Mouse (Mus musculus) forebrain, embryonic 10.5 days (tissue): ENCODE results near the gene Trpc4ap. TPM values are rescaled to one million over a fixed set of nuclear protein-coding genes. Genes with fewer than 3 reads are reported as not detected.

Experiments
- DNase-seq: peaks from one replicate; pipeline ENCODE4 v3.0.0-alpha.2; 2017; ENCODE audit warnings: low spot score; ENCODE audit errors: extremely low spot score
- H3K27ac ChIP-seq: fragments of 300-500 bp; sonication (generic); 2 replicates; pipeline ENCODE4 v1.5.1; 2016; ENCODE audit warnings: mild to moderate bottlenecking
- H3K27me3 ChIP-seq: fragments of 300-500 bp; sonication (generic); 2 replicates; pipeline ENCODE4 v1.6.1; 2016; ENCODE audit warnings: mild to moderate bottlenecking; ENCODE audit not compliant: poor library complexity, severe bottlenecking
- H3K36me3 ChIP-seq: fragments of 300-500 bp; sonication (generic); replicated peaks from 2 replicates; pipeline ENCODE4 v1.6.1; 2016; ENCODE audit warnings: mild to moderate bottlenecking, moderate library complexity
- H3K4me1 ChIP-seq: fragments of 300-500 bp; sonication (generic); 2 replicates; pipeline ENCODE4 v1.6.1; 2016
- H3K4me3 ChIP-seq: fragments of 300-500 bp; sonication (generic); 2 replicates; pipeline ENCODE4 v1.5.1; 2016; ENCODE audit warnings: mild to moderate bottlenecking, moderate library complexity
- H3K9me3 ChIP-seq: fragments of 300-500 bp; sonication (generic); 2 replicates; pipeline ENCODE4 v1.6.1; 2016; ENCODE audit warnings: mild to moderate bottlenecking, moderate library complexity
- WGBS: fragments of 180-500 bp; shearing (Covaris S2); methylation state at CpG from one replicate; pipeline ENCODE4 v1.1.7; 2016; 5-methylcytosine and 5-hydroxymethylcytosine counted together
- microRNA counts: library from miRNA; unstranded; fragments of <30 nt; microRNA quantifications from one replicate; lab custom pipeline; 2017
- microRNA-seq: library from miRNA; unstranded; fragments of <30 nt; microRNA quantifications from one replicate; pipeline ENCODE4, GENCODE M21; 2017
- polyA plus RNA-seq: library from polyadenylated mRNA; unstranded; fragments of >200 nt; fragmentation: Nextera tagmentation; extraction: Ambion mirVana; gene quantifications from 2 replicates; pipeline ENCODE4 v1.2.1, GENCODE M21; 2016

The Trpc4ap gene
- polyA plus RNA-seq, 1 experiment from 2014 or later = 126 TPM

GRCm38 (mm10) chr2:155591676-155592075, 100.5 kb downstream of the Trpc4ap start:
- peak; percentile 21 for DNase-seq
- H3K4me1 ChIP-seq = peaks cover 18% of the 10 kb centered on the region
- WGBS = 9% methylated on average over 6 of the region's 6 CpGs

GRCm38 (mm10) chr2:155590876-155591275, 101.3 kb downstream of the Trpc4ap start:
- H3K36me3 ChIP-seq = no peaks in the 10 kb centered on the region
- no peak for DNase-seq
- 0 out of 2 replicates have a peak overlapping the region, but pooled peaks have one; percentile 90 for H3K27ac ChIP-seq
- H3K4me3 ChIP-seq = no peak overlapping the region
- no peaks in the 10 kb centered on the region for H3K9me3 ChIP-seq
- H3K27me3 ChIP-seq = no peaks in the 10 kb centered on the region
- 97% methylated on average over 2 of the region's 2 CpGs for WGBS
- peaks cover 20% of the 10 kb centered on the region for H3K4me1 ChIP-seq

More at GRCm38 (mm10) chr2:155591676-155592075, 100.5 kb downstream of the Trpc4ap start:
- Histone ChIP-seq H3K4me3 (peak overlapping the region; percentile 70), H3K27ac (peak overlapping the region; percentile 90), H3K36me3 (no peaks in the 10 kb centered on the region), H3K9me3 (no peaks in the 10 kb centered on the region), H3K27me3 (no peaks in the 10 kb centered on the region)

DNA sequence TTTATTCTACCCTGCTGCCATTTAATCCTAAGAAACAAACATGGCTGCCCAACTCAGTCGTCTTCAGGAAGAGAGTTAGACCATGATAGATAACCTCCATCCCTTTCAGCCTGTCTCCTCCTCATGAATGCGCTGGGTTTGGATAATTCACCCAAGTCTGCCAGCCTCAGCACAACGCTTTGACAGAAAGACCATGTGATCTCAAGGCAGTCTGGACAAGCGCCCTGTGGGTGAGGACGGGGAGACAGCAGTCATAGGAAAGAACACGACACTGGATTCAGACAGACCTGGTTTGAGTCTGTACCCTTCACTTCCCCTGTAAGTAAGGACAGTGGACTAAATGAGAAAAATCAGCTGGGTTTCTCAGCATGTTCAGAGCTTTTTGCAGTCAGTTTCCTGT, 102.7 kb downstream of the Trpc4ap start:
- no peak for DNase-seq
- H3K27ac ChIP-seq = no peak overlapping the region
- H3K4me1 ChIP-seq = peaks cover 30% of the 10 kb centered on the region
- no peaks in the 10 kb centered on the region for H3K9me3 ChIP-seq
- no peaks in the 10 kb centered on the region for H3K36me3 ChIP-seq
- H3K4me3 ChIP-seq = no peak overlapping the region
- WGBS = 87% methylated on average over 6 of the region's 6 CpGs
- H3K27me3 ChIP-seq = no peaks in the 10 kb centered on the region

GRCm38 (mm10) chr2:155588136-155588535, 104.0 kb downstream of the Trpc4ap start:
- Histone ChIP-seq H3K36me3 (no peaks in the 10 kb centered on the region), H3K9me3 (no peaks in the 10 kb centered on the region), H3K4me3 (no peak overlapping the region), H3K27ac (no peak overlapping the region), H3K27me3 (no peaks in the 10 kb centered on the region), H3K4me1 (peaks cover 29% of the 10 kb centered on the region)
- WGBS = 86% methylated on average over 3 of the region's 3 CpGs
- no peak for DNase-seq

GRCm38 (mm10) chr2:155585486-155585885, 106.7 kb downstream of the Trpc4ap start:
- 51% methylated on average over 10 of the region's 10 CpGs for WGBS
- no peak for DNase-seq
- Histone ChIP-seq H3K36me3 (no peaks in the 10 kb centered on the region), H3K27me3 (no peaks in the 10 kb centered on the region), H3K4me1 (peaks cover 12% of the 10 kb centered on the region), H3K27ac (no peak overlapping the region), H3K4me3 (no peak overlapping the region), H3K9me3 (no peaks in the 10 kb centered on the region)

DNA sequence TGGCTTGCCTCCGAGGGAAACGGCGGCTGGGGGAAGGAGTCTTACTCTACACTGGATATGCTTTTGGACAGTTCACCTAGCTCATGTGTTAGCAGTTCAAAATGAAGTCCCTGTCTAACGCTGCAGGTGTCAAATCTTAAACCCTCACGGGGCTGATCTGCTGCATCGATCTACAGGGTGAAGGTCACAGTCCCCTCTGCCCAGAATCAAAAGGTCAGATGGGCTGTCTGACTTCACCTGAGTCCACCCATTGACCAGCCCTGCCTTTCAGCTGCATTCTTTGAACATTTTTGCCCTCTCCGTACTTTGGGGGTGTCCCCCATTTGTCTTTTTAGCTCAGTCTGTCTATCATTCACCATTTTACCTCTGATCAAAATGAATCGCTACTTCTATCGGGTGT, 107.1 kb downstream of the Trpc4ap start:
- 73% methylated on average over 9 of the region's 9 CpGs for WGBS
- Histone ChIP-seq H3K27me3 (no peaks in the 10 kb centered on the region), H3K4me3 (no peak overlapping the region), H3K27ac (no peak overlapping the region), H3K36me3 (no peaks in the 10 kb centered on the region), H3K9me3 (no peaks in the 10 kb centered on the region), H3K4me1 (peaks cover 12% of the 10 kb centered on the region)
- no peak for DNase-seq

MicroRNAs within 50 kb of the gene (microRNA counts, 519-probe panel; counts per million panel counts)
- microRNA mmu-miR-499 (lab: Ali Mortazavi, UCI) = 341 counts per million, percentile 65 among the panel's probes with 10 or more counts

Small RNA genes within 50 kb of the gene (microRNA-seq; reads per million reads assigned to microRNA genes)
- 11.1 reads per million, percentile 22 among the genes with 10 or more reads in this experiment for gene Mir499

Other genes with a start within 250 kb of the Trpc4ap start
- gene Ncoa6, start 218.5 kb downstream of the Trpc4ap start, polyA plus RNA-seq = 22.9 and 23.7 TPM in 2 replicates
- gene Acss2, start 174.4 kb downstream of the Trpc4ap start, polyA plus RNA-seq = 13.1 and 14.3 TPM in 2 replicates
- 9.8 and 10.9 TPM in 2 replicates for gene Ggt7, start 174.1 kb downstream of the Trpc4ap start, polyA plus RNA-seq
- 22.6 and 24.2 TPM in 2 replicates for gene Gss, start 99.6 kb downstream of the Trpc4ap start, polyA plus RNA-seq
- gene Myh7b, start 81.2 kb downstream of the Trpc4ap start, polyA plus RNA-seq = 0.67 and 0.73 TPM in 2 replicates
- gene Edem2, start 37.1 kb upstream of the Trpc4ap start, polyA plus RNA-seq = 30.5 and 30.9 TPM in 2 replicates
- not detected in 2 replicates for gene Gm17581, start 43.5 kb upstream of the Trpc4ap start, polyA plus RNA-seq
- 1.1 TPM in 2 replicates for gene Procr, start 58.7 kb upstream of the Trpc4ap start, polyA plus RNA-seq
- 0.17 and 0.35 TPM in 2 replicates for gene Mmp24, start 83.0 kb upstream of the Trpc4ap start, polyA plus RNA-seq
- gene BC029722, start 127.0 kb upstream of the Trpc4ap start, polyA plus RNA-seq = 5.9 and 6.8 TPM in 2 replicates
- gene Eif6, start 134.5 kb upstream of the Trpc4ap start, polyA plus RNA-seq = 241 and 249 TPM in 2 replicates
- 0.26 and 0.29 TPM in 2 replicates for gene Fam83c, start 142.5 kb upstream of the Trpc4ap start, polyA plus RNA-seq
- 78.4 and 82.2 TPM in 2 replicates for gene Uqcc1, start 237.9 kb upstream of the Trpc4ap start, polyA plus RNA-seq
- gene Gm15557, start 248.3 kb upstream of the Trpc4ap start, polyA plus RNA-seq = not detected in 2 replicates